Mouse (Mus musculus) cerebellum, adult 9-11 months (tissue): ENCODE results near the gene Slc9a9.
A peak's percentile ranks its signal among the peaks of the same experiment; 100 is the strongest.

Experiments used
- DNase-seq: peaks from one replicate; pipeline ENCODE4 v3.0.0; 2022

The Slc9a9 gene

GRCm38 (mm10) chr9:94968596-94969120 is 298.9 kb downstream of the Slc9a9 start:
- no peak for DNase-seq

DNA sequence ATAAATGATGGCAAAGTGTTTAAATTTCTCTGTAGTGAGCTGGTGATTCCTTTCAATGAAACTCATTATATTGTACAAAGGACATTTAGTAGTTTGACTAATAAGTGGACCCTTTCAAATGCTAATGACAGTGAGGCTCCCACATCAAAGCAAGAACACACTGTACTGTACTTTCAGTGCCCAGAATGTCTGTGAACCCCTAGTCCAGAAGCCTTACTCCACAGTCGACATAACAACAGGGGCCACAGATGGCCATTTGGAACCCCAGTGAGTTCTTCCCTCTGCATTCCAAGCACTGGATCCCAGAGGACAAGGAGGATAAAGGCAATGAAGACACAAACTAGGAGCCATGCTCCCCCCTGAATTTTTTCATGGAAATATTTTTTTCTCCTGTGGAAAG is 299.4 kb downstream of the Slc9a9 start:
- peak; percentile 50 for DNase-seq

DNA sequence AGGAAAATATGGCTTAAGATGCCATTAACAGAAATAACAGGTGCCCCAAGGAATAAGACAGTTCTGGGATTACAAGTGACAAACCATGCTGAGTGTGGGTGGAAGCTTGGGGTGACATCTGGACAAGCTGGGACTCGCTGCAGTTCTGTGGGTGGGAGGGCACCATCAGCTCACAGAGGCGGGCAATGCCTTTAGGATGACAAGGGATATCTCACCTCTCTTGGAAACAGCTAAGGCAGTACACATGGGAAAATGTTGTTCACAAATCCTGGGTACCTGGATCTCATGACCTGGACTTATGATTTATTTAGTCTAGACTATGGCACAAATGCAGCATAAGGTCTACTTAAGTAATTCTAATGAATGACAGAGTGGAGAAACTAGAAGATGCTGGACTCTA is 302.3 kb downstream of the Slc9a9 start:
- DNase-seq, result no peak

- no peak for DNase-seq
Measured at GRCm38 (mm10) chr9:94972693-94973092, 303.0 kb downstream of the Slc9a9 start.

DNA sequence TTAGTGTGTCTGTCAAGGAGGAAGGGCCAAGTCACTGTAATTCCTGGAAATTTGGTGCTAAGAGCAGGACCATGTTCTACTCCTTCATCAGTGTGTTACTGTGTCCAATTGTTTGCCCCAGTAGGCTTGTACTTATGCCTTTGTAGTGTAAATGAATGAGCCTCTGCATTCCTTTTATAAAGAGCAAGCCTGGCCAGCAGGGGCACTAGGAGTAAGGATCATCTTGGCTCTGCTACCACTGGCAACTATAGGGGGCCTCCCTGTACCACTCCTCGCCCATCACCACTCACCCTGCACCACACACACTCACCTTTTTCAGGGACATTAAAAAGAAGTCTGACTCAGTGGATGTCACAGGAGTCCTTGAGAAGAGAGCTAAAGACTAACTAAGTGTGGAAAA is 306.5 kb downstream of the Slc9a9 start:
- no peak for DNase-seq

DNA sequence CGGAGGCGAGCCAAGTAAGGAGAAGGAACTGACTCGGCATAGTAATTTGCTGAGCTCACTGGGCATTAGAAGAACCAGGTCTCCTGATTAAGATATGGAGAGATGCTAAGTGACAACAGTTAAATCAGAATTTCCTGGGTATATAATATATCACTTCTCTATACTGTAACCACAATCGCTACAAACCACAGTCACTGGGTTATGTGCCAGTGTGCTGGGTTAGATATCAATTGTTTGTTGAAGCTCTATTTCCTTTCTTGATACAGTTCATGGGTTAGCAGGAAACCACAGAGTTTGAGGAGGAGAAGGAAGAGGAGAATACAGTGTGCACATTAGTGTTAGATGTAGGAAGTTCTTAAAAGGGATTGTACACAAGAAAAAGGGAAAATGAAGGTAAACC is 323.9 kb downstream of the Slc9a9 start:
- no peak for DNase-seq

DNA sequence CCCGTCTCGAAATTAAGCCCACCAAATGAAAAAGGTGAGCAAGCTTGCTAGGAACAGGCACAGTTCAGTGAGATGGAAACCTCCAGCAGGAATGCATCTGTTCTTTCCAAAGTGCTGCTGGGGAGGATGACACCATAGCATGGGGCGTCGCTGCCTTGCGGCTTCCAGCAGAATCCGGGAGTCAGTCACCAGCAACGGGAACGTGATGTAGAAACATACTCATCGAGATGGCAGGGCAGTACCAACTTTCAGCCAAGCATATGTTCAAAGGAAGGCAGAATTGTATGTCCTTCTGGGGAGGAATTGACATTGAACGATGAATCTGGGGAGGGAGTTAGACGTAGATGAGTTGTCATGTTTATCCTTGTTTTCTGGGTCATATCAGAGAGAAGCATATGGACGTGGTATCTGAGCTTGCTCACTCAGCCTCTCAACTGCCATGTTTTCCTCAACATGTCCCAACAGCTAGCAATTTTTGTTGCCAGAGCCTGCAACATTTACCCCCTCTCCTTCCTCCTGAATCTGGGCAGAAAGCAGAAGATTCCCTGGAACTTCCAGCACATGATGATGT is 350.5 kb downstream of the Slc9a9 start:
- no peak for DNase-seq

DNA sequence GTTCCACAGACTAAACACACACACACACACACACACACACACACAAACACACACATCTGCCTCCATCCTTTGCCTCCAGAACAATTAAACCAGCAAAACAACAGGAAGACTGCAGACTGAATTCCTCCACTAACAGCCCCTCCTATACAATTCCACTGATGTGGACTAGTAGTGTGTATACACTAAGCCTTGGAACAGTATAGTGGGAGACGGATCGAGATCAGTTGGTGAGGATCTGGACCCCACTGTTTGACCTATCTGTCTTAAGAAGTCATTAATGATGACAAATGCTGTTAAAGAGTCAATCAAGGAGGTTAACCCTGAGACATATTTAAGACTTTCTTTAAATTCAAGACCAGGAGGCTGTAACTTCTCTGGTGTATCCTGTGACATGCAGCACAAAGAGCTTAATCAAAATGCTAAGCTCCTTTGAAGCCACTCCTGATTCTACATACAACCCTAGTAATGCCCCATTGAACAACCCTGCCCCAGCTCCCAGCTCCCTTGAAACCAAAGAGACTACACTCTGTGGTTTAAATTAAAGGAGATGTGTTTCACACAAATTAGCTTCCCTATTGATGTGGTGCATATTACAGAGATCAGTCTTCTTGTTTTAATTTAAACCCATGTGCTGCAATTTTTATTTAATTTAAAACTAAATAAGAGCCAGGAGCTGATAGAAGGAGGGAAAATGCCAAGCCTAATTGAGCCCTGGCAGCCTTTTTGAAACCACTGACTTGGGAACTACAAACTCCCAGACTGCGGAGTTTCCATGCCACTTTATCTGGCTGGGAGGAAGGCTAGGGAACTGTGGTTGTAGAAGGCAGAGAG is 364.6 kb downstream of the Slc9a9 start:
- DNase-seq, result no peak

DNA sequence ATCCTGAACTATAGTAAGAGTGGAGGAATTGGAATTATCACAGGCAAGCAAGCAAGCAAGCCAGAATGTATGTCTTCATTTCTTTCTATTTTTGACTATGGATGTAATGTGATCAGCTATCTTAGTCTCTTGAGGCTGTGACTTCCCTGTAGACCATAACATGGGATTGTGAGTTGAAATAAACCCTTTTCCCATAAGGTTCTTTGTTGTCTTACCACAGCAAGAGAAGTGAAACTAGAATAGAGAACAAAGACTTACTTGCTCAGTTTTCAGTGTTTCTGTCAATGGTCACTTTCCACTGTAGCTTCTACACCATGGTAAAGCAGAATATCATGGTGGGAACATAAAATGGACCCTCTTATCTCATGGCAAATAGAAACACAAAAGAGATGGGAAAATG is 366.5 kb downstream of the Slc9a9 start:
- DNase-seq, result no peak

DNA sequence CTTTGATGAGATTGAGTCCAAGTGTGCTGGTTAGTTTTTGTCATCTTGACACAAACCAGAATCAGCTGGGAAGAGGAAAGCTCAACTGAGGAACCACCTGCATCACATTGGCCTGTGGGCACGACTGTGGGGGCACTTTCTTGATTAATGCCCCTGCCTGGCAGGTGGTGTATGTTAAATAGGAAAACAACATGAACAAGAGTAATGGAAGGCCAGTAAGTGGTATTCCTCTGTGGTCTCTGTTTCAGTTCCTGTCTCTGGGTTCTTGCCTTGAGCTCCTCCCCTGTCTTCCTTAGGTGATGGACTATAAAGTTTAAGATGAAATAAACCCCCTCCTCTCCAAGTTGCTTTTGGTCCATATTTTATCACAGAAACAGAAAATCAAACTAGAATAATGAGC is 372.7 kb downstream of the Slc9a9 start:
- no peak for DNase-seq

DNA sequence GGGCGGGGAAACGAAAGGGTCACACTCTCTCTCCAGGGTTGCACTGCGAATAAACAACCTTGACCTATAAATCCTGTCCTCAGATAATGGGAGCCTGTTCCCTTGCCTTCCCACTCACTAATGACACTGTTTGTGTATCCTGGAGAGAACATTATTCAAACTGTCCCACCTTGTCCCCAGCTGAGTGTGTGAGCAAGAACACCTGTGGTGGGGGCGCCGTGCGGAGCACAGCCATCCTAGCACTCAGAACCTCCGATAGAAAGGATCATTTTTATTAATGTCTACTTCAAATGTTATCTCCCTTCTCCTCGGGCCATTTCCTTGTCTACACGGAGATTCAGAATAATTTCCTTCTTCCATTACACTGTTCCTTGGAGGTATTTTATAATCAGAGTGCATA is 382.5 kb downstream of the Slc9a9 start:
- DNase-seq, result no peak

DNA sequence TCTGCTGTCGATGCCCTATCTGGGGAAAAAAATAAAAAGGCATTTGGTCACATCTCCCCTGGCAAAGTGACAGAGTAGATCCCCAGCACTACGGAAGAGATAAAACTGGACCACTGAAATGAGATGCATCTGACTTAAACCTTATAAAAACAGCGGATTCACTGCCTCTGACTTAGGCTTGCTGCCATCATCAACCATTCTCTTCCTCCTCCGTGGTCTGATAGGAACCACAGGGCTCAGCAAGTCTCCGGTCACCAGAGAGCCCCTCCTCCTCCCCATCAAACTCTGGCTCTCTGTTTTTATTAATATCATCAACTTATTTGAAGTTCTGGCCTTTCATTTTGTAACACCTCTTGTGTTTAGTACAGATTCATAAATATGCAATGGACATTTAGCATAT is 383.5 kb downstream of the Slc9a9 start:
- DNase-seq, result no peak

DNA sequence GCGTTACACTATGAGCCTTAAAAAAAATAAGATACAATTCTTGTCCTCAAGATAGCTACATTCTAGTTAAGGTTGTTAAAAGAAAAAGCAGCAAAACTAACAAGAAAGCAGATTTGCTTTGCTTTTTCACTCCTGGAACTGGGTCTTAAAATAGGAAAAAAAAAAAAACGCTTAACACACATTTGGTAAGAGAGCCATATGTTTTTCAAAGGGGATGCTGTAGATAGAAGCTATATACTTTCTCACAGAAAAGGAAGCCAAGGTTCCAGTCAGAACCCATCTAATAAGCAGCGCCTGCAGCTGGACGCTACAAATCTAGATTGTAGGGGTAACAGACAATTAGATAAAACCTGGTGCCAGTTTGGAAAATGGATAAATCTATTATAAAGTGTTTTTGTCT is 386.1 kb downstream of the Slc9a9 start:
- DNase-seq, result no peak

- DNase-seq, result no peak
Measured at GRCm38 (mm10) chr9:95060702-95061101, 391.0 kb downstream of the Slc9a9 start.

- no peak for DNase-seq
Measured at GRCm38 (mm10) chr9:95067037-95067436, 397.3 kb downstream of the Slc9a9 start.

DNA sequence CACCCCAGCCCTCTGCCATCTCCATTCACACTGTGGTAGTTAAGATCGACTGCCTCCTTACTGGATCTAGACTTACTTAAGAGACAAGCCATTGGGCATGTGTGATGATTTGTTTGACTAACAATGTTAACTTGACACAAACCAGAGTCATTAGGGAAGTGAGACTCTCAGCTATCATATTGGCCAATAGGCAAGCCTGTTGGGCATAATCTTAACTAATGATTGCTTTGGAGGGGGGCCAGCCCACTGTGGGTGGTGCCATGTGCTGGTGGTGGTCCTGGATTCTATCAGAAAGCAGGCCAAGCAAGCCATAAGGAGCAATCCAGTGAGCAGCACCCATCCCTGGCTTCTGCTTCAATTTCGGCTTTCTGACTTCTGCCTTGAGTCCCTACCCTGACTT is 398.8 kb downstream of the Slc9a9 start:
- DNase-seq, result no peak

- no peak for DNase-seq
Measured at GRCm38 (mm10) chr9:95070832-95071519, 401.3 kb downstream of the Slc9a9 start.

GRCm38 (mm10) chr9:95072450-95072955 is 402.8 kb downstream of the Slc9a9 start:
- no peak for DNase-seq

- no peak for DNase-seq
Measured at GRCm38 (mm10) chr9:95073691-95074090, 404.0 kb downstream of the Slc9a9 start.

DNA sequence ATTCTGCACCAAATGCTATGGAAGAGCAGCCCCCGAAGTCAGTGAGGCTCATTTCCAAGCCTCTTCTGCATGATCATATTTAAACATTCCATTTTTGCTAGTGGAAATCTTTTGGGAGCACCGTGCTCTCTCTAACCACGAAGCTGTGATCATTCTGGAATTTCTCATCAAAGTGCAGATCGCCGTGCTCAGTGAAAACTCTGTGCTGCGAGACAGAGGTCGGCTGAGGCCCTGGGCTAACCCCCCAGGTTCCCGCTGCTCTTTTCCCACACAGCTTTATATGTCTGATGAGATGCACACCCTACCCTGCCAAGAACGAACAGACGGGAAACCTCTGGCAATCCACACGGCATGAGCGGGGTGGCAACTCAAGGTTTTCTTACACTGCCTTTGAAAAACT is 406.1 kb downstream of the Slc9a9 start:
- DNase-seq, result no peak

GRCm38 (mm10) chr9:95077938-95078337 is 408.2 kb downstream of the Slc9a9 start:
- DNase-seq, result no peak

DNA sequence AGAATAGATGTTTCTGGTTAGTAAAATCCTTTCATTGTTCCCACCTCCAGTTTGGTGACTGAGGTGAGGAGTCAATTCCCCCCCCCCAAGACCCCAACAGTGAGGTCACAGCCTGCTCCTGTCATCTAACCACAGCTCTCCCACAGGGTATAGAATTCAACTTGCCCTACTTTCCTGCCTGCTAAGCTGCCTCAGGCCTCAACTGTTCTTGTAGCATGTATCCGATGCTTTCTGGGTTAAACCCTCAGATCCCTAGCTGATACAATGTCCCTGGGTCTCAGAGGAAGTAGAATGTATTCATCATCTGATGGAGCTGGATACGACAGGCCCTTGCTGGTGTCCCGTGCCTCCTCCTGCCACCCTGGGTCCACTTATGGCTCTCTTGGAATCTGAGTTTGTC is 408.9 kb downstream of the Slc9a9 start:
- no peak for DNase-seq

DNA sequence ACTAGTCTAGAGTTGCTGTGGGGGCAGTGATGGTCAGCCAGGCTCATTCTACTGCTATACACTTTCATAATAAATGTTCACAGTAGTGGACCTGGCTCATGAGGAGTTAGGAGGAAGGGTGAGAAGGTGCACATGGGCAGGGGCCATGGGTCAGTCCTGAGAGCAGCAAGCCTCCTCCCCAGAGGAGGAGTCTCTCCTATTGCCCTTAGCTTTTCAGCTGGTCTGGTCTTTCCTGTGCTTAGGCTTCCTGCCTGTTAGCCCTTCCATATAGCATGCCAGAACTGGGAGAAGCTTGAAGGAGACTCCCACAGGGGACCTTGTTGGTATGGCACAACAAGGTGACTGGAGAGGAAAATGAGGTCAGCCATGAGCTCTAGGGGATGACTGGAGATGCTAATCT is 410.2 kb downstream of the Slc9a9 start:
- DNase-seq, result no peak
